Mouse (Mus musculus): Measurements from ENCODE around the gene Plekho2. TPM values are rescaled to one million over a fixed set of nuclear protein-coding genes. Genes with fewer than 3 reads are reported as not detected.

The Plekho2 gene
- 36.1 and 48.0 TPM in 2 replicates for total RNA-seq (2021)
- long read RNA-seq, experiment 1, full-length matches to known transcripts = 28 of 46 reads
- long read RNA-seq, experiment 1, partial matches to known transcripts = 3 of 46 reads
- long read RNA-seq, experiment 1, other reads (novel, unspliced or antisense) = 15 of 46 reads
- long read RNA-seq, experiment 2, transcript Plekho2-201 (6 exons, 3,273 nt) = major isoform, 18 of 24 reads
- long read RNA-seq, experiment 2, partial matches to known transcripts = 1 of 24 reads
- long read RNA-seq, experiment 2, other reads (novel, unspliced or antisense) = 5 of 24 reads

DNA sequence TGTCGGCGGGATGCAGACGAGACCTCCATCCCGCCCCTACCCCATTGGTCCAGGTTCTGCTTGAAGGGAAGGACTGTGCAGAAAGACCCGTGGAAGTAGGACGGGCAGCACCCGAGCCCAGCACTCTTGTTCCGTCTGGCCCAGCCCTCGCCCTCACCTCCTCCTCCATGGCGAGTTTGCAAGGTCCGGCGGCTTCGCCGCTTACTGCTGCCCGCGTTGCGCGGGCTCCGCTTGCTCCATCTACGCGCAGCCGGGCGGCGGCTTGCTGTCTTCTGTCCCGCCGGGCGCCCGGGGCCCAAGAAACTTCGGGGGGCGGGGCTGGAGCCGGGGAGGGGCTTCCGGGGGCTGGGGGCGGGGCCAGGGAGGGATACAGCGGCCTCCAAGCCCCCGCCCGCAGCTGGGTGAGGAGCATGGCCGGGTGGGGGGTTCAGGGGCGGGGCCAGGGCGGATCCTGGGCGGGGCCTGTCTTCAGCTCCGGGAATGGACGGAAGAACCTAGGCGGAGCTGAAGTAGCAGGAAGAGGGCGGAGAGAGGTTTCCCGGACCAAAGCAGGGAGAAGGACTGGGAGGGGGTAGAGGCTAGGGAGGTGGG lies at the start of gene Plekho2:
TSS of gene Plekho2 (minus strand) at position 260 of the 591 bp plus-strand sequence.
- DNase-seq = peak; percentile 96

DNA sequence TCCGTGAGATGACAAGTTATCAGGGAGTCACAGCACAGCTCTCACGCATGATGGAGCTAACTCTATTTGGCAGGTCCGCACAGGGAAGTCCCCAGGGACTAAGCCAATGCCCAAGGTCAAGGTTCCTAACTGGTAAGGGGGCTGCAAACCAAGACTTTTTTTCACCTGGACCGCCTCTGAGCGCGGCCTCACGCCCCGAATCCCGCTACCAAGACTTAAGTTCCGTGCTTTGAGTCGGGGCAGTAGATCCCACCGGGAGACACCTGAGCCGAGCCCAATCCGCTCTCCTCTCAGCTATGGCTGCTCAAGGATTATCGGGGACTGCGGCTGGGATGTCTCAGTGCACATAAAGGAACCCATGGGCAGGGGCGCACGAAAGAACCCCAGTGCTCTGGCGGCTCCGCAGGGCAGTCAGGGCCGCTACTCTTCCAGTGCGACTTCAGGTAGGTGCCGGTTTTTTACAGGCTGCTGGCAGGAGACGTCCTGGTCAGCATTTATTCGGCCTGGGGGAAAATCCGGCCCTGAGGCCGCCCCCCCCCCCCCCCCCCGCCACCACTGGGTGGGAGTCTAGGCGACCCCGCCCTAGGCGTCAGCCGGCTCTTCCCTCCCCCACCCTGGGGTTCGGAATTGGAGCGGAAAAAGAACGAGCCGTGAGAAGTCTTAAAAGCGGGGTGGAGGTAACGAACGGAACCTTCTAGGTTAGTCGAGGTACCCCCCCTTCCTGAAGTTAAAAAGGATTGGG lies 49.4 kb upstream of the Plekho2 start, which contains the start of gene Rbpms2:
TSS of gene Rbpms2 (plus strand) at position 624 of the 742 bp plus-strand sequence.
- DNase-seq = peak; percentile 79

DNA sequence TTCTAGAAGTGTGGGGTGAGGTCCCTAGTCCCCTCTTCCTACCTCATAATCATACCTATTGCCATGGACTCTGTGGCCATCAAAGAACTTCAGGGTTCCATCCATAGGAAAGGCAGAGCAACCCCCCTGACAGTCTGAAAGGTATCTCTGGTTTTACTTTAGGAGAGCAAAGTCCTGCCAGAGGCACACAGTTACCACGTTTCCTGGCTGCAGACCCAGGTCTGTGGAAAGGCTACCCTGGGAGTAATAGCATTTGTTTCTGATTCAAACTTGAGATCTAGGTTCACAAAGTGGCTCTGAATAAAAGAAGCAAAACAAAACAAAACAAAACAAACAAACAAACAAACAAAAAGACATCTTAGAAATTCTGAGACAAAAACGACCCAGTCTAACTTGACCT lies 44.4 kb upstream of the Plekho2 start:
- DNase-seq = no peak

DNA sequence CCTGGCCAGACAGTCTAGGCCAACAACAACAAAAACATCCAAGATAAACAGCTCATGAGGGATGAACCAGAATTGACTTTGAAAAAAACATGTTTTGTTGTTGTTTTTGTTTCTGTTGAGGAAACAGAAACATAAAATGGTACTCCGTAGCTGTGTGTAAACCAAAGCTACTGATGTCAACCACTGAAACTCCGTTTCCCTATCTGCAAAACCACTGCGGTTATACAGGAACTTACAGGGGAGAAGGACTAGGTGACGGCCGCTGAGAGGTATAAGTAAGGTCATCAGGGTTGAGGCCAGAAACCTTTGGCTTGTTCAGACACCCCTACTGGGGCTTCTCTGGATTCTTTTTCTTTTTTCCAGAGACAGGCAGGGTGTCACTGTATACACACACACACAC lies 43.0 kb upstream of the Plekho2 start:
- DNase-seq = no peak

DNA sequence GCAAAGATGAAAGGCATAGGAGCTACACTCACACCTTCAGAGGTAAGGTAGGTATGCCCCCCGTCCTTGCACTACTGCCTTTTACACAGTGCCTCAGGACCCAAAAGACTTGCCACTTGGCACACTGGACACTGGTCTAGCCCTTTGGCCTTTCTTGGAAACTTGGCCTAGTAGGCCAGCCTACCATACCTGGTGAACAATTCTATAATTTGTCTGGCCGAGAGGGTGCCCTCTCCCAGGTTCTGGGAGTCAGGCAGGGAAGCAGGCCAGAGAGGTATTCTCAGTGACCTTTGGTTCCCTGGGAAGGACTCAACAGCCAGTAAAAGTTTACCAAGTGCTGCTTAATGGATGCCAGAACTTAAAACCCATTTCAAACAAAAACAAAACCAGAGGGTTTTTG lies 41.8 kb upstream of the Plekho2 start:
- DNase-seq = no peak

DNA sequence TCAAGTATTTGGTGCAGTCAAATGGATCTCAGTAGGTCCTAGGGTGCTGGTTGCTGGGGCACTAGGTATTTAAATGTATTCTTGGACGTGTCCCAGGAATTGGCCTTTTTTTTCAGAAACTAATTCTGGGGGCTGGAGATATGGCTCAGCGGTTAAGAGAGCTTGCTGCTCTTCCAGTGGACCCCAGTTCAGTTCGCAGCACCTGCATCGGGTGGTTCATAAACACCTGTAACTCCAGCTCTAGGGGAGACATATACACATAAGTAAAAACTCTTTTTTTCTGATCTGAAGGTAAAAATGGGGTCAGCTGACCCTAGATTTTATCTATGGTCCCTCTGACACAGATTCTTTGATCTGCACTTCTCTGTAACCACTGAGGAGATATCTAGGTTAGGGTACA lies 41.4 kb upstream of the Plekho2 start:
- no peak for DNase-seq

DNA sequence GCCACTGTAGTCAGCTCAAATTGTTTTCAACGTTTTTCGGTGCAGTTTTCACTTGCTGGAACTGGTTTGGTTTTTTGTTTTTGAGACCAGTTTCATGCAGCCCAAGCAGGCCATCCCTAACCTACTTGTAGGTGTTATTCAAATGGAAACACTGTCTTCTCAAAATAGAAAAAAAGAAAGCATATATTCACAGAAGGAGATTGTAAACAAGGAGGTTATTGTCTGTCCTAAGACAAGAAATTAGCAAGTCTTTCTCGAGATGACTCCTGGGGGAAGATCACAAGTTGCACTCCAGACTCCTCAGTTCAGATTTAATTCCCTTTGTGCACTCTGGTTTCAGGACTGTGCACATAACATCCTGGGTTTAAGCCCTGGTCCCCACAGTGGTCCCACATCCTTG lies 39.5 kb upstream of the Plekho2 start:
- no peak for DNase-seq

DNA sequence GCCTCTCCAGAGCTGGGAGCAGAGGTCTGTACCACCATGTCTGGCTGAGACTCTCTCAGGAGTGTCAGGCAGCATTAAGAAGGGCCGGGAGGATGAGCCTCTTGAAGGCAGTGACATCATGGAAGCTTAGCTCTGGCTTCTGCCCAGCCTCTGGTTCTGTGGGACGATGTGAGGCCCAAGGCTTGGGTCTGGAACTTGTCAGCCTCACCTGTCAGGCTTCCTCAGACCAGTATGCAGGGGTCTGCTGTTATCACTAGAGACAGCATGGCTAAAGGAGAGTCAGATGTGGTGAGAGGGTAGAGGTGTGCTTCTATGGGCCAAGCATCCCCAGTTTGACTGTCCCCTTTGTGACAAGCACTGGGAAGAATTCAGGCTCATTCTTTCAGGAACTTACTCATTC lies 33.3 kb upstream of the Plekho2 start:
- DNase-seq = no peak

DNA sequence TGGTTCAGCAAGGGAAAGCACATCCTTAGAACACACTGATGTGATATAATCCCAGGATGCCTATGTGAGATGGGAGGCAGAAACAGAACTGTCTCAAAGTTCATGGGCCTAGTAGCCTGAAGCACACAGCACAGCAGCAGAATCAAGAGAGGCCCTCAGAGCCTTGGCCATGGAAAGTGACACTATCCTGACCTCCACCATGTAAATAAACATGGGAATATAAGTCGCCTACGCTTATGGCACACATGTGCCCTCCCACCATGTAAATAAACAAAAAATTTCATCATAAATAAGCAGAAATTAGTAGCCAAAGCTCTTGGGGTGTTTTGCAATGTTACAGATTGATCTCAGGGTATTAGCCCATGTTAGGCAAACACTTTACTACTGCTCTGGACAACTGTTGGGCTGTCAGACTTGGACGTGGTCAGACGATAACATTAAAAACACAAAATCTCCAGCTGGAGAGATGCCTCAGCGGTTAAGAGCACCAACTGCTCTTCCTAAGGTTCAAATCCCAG lies 32.2 kb upstream of the Plekho2 start:
- DNase-seq = no peak

DNA sequence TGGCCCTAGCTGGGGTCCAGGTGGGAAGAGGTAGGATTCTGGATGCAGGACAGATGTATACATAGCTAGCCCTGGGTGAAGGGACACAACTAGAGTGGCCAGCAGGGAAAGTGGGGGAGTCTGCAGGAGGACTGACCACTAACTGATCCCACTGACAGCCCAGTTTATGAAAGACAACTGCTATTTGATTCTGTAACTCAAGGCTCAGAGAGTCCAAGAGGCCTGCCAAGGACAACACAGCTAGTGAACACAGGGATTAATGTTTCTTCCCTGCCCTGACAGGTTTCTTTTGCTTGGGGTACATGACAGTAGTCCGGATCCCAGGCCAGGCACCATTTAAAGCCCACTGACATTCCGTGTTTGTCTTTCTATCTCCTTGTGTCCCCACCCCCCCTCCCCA lies 27.3 kb upstream of the Plekho2 start:
- DNase-seq = no peak

DNA sequence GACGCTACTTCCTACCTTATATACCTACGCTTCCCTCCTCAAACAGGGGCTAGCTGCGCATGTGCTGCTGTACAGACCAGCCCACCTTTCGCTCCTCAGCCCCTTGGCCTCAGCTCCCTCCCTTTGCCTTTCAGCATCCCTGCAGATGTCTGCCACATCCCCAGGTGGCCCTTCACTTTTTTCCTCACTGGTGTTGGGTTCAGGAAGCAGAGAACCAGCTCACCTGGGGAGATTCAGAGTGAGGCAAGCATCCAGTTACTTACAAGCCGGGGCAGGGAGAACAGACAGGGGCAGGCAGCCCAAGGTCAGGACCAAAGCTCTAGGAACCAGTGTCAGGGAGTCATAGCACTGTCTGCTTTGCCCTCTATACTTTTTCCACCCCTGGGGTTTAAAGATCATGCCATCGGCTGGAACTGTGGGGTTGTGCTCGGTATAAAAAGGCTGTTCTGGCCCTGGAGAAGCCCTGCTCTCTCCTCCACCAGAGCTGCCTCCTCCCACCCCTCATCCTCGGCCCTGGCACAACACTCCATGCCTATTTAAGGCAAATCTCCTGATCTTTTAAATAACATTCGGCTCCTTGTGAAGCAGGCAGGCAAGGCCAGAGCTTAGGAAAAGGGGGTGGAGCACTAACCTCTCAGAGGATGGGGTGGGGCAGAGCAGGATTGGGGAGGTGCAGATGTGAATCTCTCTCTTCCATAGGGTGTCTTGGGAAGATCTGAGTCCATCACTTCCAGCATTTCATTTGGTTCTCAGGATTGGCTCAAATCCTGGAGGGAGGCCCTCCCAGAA lies 26.7 kb upstream of the Plekho2 start:
- peak; percentile 49 for DNase-seq

DNA sequence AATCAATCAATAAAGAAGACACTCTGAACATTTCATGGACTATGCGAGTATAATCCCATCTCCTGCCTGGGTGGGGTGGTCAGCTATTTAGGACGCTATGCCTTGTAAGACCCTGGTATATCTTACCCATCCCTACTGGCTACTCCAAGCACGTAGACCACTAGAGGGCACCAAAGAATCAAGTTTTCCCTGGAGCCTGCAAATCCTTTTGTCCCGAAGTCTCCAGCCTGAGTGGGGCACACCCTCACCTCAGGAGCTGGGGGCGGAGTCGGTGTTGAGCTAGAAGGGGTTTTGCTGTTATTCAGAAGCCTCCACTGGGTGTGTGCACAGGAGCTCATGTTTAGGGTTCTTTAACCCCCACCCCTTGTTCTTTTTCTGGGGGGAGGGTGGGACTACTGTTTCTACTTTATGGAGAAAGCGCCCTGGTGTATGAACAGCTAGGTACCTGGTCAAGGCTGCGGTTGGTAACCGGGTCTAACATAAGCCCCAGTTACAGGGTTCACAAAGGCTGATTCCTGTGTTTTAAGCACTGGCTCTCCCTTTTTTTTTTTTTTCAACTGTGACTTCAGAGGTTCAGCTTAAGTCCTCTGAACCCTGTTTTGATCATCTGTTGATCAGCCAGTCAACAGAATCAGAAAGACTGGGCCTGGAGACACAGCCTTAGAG lies 25.8 kb upstream of the Plekho2 start:
- DNase-seq = peak; percentile 83

DNA sequence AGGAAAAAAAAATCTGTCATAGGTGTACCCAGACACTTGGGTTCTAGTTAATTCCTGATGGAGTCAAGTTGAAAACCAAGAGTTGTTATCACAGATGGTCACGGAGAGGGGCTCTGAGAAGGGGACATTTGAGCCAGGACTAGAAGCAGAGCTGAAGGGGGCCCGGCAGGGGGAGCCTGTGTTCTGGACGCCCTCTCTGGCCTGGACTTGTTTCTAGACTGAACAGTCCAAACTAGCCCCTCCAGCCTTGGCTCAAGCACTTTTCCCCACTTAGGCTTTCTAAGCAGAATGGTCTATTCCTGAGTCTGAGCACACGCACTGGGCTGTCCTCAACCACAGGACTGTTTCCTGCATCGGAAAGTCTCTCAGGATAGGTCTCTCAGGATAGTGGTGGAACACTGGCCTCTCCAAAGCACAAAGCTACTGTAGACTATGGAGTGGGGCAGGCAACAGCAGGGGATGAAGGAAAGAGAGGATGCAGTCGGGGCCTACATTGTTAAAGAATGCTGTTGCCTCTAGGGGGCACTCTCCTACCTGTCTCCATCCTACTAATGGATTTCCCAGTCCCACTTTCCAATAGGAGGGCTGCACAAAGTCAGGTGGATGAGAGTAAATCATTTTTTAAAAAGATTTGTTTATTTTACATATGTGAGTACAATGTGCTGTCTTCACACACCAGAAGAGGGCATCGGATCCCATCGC lies 23.7 kb upstream of the Plekho2 start:
- DNase-seq = peak; percentile 29

DNA sequence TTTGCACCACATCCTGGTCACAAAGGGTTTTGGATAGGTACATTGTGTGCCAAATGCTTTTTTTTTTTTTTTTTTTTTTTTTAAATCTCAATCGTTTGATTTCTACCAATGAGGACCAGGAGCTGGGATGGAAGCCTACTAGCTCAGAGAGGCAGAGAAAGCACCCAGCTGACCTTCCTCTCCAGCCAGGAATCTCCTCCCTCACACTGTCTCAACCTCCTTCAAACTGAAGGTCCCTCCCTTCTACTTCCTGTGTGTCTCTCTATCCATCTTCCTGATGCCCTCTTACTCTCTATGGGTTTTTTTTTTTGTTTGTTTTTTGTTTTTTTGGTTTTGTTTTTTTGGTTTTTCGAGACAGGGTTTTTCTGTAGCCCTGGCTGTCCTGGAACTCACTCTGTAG lies 21.1 kb upstream of the Plekho2 start:
- no peak for DNase-seq

DNA sequence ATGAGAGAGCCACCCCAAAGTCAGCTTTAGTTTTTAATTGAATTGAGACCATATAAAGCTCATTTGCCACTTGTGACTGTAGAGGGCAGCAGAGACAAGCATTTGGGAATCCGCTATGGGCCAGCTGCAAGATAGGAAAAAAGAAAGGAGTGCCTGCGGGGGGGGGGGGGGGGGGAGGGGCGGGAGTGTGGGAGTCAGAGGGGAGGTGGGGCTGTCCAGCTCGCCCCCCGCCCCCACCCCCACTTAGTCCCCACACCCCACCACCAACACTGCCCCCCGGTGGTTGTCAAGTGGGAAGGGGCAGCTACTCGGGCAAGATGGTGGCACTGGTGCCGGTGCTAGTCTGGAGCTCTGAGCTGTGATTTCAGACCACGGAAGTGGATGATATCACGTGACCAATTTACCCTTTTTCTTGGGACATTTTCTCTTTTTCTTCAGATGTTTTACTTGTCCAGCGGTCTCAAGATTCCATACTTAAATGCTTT lies 19.0 kb upstream of the Plekho2 start:
- DNase-seq = peak; percentile 75

DNA sequence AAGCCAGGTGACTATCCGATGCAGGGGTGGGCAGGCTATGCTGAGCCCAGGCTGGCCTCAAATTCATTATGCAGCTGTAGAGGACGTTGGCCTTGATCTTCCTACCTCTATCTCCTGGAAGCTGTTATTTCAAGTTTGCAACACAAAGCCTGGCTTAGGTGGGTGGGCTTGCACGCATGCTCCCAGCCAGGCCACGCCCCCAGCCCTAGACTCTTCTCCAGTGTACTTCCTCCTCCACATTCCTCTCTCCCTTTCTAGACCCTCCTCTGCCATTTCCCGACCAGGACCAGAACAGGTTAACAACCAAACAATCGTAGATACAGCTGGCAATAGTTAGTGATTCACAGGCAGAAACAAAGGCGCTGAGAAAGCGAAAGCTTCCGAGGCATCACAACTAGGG lies 13.8 kb upstream of the Plekho2 start:
- no peak for DNase-seq

DNA sequence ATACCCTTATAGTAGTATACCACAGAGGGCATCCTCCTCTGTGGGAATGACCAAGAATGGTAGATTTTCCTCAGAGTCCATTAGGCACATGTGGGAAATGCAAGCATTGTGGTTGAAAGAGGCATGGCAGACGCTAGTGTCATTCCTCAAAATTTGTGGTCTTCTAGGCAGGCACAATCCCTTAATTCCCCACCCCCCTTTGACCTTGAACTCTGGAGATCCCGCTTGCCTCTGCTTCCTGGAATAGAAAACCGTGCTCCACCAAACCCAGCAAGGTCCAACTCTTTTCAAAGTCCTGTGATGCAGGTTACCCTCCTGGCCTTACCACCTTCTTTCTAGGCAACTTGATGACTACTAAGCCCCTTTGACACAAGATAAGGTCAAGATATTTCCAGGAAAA lies 12.9 kb upstream of the Plekho2 start:
- no peak for DNase-seq

DNA sequence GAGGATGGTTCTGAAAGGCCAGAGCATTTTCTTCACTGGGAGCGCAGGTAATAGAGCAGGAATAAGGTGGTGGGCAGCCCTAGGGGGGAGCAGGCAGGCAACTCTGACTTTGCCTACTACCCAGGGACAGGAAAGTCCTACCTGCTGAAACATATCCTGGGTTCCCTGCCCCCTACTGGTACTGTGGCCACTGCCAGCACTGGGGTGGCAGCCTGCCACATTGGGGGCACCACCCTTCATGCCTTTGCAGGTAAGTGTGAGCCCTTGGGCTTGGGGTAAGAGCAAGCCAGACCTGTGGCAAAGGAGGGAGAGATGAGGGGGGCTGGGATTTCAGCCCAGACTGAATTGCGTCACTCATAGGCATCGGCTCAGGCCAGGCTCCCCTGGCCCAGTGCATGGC lies 9.3 kb upstream of the Plekho2 start:
- DNase-seq = no peak

DNA sequence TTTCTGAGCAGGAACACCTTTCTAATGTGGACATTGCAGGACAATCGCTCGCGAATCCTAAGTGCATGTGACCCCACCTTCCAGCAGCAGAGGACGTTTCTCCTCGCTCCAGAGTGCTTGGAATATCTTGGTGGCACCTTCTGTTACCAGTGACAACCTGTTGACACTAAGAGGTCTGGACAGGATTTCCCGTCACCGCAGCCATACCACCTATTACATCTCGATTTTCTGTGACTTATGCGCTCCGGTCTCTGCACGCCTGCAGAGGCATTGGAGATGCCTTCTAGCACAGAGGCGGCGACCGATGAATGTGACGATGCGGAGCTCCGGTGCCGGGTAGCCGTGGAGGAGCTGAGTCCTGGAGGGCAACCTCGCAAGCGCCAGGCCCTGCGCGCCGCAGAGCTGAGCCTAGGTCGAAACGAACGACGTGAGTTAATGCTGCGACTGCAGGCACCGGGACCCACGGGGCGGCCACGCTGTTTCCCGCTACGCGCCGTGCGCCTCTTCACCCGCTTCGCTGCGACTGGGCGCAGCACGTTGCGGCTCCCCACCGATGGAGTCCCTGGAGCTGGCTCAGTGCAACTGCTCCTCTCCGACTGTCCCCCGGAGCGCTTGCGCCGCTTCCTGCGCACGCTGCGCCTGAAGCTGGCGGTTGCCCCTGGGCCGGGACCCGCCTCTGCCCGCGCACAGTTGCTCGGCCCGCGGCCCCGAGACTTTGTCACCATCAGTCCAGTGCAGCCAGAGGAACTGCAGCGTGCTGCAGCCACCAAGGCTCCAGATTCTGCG lies 7.9 kb upstream of the Plekho2 start:
- DNase-seq = peak; percentile 56

DNA sequence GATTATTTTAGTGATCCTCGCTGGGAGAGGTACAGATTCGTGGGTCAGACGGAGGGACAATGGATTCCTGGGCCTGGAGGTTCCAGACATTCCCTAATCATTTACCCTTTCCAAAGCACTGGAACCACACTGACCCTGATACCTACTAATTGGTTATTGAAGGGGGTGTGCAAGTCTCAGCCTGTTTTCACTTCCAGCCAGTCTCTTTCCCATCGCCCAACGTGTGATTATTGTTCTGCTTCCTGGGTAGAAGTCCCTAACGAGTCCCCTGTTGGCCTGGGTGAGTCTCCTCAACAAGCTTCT lies 7.4 kb upstream of the Plekho2 start:
- DNase-seq = no peak

Measured in adrenal gland, postnatal 14 days (tissue).